Mouse (Mus musculus): ENCODE measurements at regions not wholly inside any gene's neighbourhood (a gene's known extent, or its start where the extent isn't known, plus 50 kb on each side); places are given as distances from the start of the nearest gene placed in this dataset.

- TF ChIP-seq GATA1 (IDR thresholded peaks at IDR 0.05; ENCODE audit: low read length) = no peak
- TF ChIP-seq TAL1 (IDR thresholded peaks at IDR 0.05; ENCODE audit: low read length) = no peak
These were observed 227.1 kb upstream of the Hnrnpa3 start for GRCm38 (mm10) chr2:75431981-75432380.

All from erythroblast, embryonic 14.5 days (primary cell).